13 mouse cellular contexts compared by ENCODE assay signal in the genomic region with DNA sequence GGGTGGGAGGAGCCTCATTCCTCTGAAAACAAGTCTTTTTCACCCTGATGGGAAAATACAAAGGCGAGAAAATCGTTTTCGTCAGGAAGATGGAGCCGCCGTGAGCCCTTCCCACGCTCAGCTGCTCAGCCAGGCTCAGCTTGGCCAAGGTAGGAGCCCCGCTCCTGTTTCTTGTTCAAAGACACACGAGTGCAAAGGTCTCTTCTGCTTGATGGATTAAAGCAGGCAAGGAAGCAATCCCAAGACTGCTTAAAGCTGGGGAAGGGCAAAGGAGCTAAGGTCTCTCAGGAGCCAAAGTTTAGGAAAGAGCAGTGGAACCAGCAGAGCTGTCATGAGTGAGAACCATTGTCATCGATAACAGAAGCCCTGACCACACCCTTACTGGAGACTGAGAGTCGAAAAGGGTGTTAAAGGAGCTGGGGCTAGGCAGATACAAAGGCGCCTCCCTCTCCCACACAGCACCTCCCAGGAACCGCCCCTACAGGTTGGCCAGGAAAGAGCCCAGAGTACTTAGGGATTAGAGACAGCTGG.
A peak's percentile ranks its signal among the peaks of the same experiment; 100 is the strongest.
DNase-seq lines count a peak whose midpoint lies in the region; ATAC-seq lines count a peak whose summit lies in the region.
"Had no signal": no experiment of that assay in that cellular context is flagged by ENCODE, and none has a peak within 500 bp of the region (broad histone marks: within the 10 kb centered on the region; RNA-seq: fewer than 3 reads in every experiment).

No protein-coding gene starts in this region.

- DNase-seq in heart, postnatal 14 days: no peak
- peak; percentile 46 for DNase-seq in Muller cell, postnatal 12 days (ENCODE audit: inconsistent ontology term)
- peak; percentile 38 for DNase-seq in lung, postnatal 25 days (ENCODE audit: low spot score)
- DNase-seq in gastrocnemius, postnatal 4 days (ENCODE audit: low spot score in 2 of 2): no peak
- DNase-seq in adrenal gland, postnatal 4 days (ENCODE audit: low spot score in 2 of 2): no peak
- no peak for DNase-seq in frontal cortex, postnatal 10 days (ENCODE audit: low spot score in 2 of 2)
- DNase-seq: cerebellum, adult 9-11 months; heart, adult 2 months; thymus, adult 18-20 months had no signal

- H3K4me2 ChIP-seq in heart, embryonic 13.5 days: no peak overlapping the region
- peak overlapping the region; percentile 13; the same call in 1 of the 2 replicates for H3K4me2 ChIP-seq in intestine, embryonic 15.5 days (replicated peaks)
- H3K4me2 ChIP-seq: limb, embryonic 12.5 days had no signal

- intact Hi-C loops in heart, postnatal 14 days (cut with DNase I): no loop called here

- H3K9me3 ChIP-seq in heart, embryonic 13.5 days: no peaks in the 10 kb centered on the region
- H3K9me3 ChIP-seq in intestine, embryonic 15.5 days: no peaks in the 10 kb centered on the region
- H3K9me3 ChIP-seq: limb, embryonic 12.5 days had no signal

- 0 out of 2 replicates have a peak overlapping the region, but pooled peaks have one; percentile 16 for H3K27ac ChIP-seq in heart, embryonic 13.5 days (replicated peaks)
- H3K27ac ChIP-seq in intestine, embryonic 15.5 days: peak overlapping the region; percentile 38; the same call in 1 of the 2 replicates
- H3K27ac ChIP-seq: heart, adult 2 months; limb, embryonic 12.5 days had no signal

- H3K4me3 ChIP-seq in heart, embryonic 13.5 days: no peak overlapping the region
- H3K4me3 ChIP-seq in intestine, embryonic 15.5 days (replicated peaks): no peak overlapping the region
- H3K4me3 ChIP-seq: heart, adult 2 months; limb, embryonic 12.5 days; myocyte had no signal

- no peaks in the 10 kb centered on the region for H3K36me3 ChIP-seq in heart, embryonic 13.5 days
- H3K36me3 ChIP-seq in intestine, embryonic 15.5 days: no peaks in the 10 kb centered on the region
- H3K36me3 ChIP-seq: limb, embryonic 12.5 days had no signal

- H3K4me1 ChIP-seq in heart, embryonic 13.5 days: peaks cover 56% of the 10 kb centered on the region
- H3K4me1 ChIP-seq in intestine, embryonic 15.5 days (replicated peaks): peaks cover 27% of the 10 kb centered on the region

- 33% methylated on average over 12 of the region's 12 CpGs for WGBS in heart, embryonic 13.5 days
- 24% methylated on average over 12 of the region's 12 CpGs for WGBS in intestine, embryonic 15.5 days

- no peak overlapping the region for H3K9ac ChIP-seq in heart, embryonic 13.5 days
- H3K9ac ChIP-seq in intestine, embryonic 15.5 days: no peak overlapping the region
- H3K9ac ChIP-seq: limb, embryonic 12.5 days had no signal

- H3K27me3 ChIP-seq in heart, embryonic 13.5 days (replicated peaks): no peaks in the 10 kb centered on the region
- H3K27me3 ChIP-seq in intestine, embryonic 15.5 days (replicated peaks): no peaks in the 10 kb centered on the region
- H3K27me3 ChIP-seq: limb, embryonic 12.5 days had no signal

- ATAC-seq in heart, embryonic 13.5 days (ENCODE audit: extremely low read depth, insufficient number of reproducible peaks, low FRiP score, low TSS enrichment): no peak
- peak; percentile 90 for ATAC-seq in intestine, embryonic 15.5 days

Comparison
In these comparisons a context has a peak if more than half of its experiments do, and no peak if none do; other contexts are left out.
1. DNase-seq: peak in Muller cell, postnatal 12 days (single experiment) and lung, postnatal 25 days (single experiment); none in heart, postnatal 14 days (0 of 2), gastrocnemius, postnatal 4 days (0 of 2), adrenal gland, postnatal 4 days (0 of 2) and frontal cortex, postnatal 10 days (0 of 2).